Mouse (Mus musculus): ENCODE data around the gene Mrps23. TPM values are rescaled to one million over a fixed set of nuclear protein-coding genes. Genes with fewer than 3 reads are reported as not detected.

Gene Mrps23
- total RNA-seq, 2 experiments from 2014 or later: 250 to 256 TPM

- intact Hi-C loops (cut with DNase I): no loop called here
- no peak for DNase-seq
Measured at GRCm38 (mm10) chr11:88240736-88241353, 36.7 kb downstream of the Mrps23 start.

DNA sequence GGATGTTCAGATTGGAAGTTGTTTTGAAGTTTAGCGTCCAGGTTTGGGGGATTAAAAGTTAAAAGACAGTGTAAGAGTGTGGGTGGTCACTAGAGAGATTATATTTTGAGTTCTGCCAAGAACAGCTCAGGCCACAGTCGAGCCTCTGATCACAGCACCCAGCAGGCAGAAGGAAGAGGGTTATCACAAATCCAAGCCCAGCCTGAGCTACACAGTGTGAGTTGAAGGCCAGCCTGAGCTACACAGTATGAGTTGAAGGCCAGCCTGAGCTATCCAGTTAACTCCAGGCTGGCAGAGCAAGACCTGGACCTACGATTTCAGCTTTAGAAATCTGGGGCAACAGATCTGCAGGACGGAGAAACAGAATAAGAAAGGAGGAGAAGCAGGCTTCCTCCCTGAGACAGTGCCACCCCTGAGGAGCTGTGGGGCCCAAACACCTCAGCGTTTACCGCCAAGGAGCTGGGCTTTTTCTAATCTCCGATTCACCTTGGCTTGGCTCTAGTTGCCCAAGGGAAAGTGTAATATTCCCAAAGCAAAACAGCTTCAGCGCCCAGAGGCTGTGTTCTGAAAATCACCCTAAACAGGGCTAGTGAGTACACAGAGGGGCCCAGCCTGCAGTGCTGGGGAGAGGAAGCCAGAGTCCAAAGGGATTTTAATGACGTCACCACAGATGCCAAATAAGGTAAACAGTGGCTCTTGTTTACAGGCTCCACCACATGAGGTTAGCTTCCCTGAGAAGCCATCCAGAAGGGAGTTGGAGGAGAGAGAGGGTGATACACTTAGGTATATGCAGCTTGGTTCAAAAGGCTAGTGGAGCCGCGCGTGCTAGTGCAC lies 37.5 kb downstream of the Mrps23 start:
- no peak for DNase-seq
- intact Hi-C loops (cut with DNase I): no loop called here

- no peak for DNase-seq
- intact Hi-C loops (cut with DNase I): no loop called here
Measured at GRCm38 (mm10) chr11:88245581-88246170, 41.5 kb downstream of the Mrps23 start.

DNA sequence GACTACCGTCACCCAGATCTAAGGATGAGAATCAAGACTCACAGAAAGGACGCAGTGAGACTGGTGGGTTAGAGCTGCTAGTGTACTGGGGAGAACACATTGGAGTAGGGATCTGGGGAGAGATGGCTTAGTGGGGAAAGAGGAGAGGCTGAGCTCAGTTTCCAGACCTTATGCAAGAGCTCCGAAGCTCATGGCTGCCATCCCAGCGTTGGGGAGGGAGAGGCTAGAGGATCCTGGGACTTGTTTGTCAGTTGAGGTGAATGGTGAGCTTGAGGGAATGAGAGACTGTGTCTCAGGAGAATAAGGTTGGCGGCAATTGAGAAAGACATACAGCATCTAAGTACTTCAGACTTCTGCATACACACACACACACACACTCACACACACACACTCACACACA lies 44.4 kb downstream of the Mrps23 start:
- intact Hi-C loops (cut with DNase I): no loop called here
- no peak for DNase-seq

- intact Hi-C loops (cut with DNase I): loop anchor here (2.0 to 10.0 kb wide), 3 partner anchors 34 to 307 kb away; no protein-coding TSS in a partner anchor
- DNase-seq: peak; percentile 84 to 85
Measured at GRCm38 (mm10) chr11:88250568-88250967, 46.4 kb downstream of the Mrps23 start.

DNA sequence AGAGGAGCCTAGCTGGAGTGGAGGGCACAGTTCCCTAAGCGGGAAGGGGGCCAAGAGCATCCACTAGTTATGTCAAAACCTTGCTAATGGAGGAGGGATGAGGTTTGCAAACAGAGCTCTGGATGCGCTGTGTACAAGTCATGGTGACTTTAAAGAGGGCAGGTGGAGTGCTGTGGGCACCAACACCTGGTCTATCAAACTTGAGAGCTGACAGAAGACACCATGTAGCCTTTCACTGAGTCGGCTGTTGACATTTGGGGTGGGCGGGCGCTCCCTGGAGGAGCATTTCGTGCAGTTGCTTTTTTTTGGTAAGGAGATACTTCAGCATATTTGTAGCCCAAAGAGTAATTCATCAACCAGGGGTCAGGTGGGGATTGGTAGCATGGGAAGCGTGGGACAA lies 47.1 kb downstream of the Mrps23 start:
- no peak for DNase-seq
- intact Hi-C loops (cut with DNase I): loop anchor here (2.0 to 10.0 kb wide), 3 partner anchors 34 to 306 kb away; no protein-coding TSS in a partner anchor

GRCm38 (mm10) chr11:88251972-88252766 lies 48.0 kb downstream of the Mrps23 start:
- intact Hi-C loops (cut with DNase I): loop anchor here (1.0 to 10.0 kb wide), 7 partner anchors 35 to 571 kb away; no protein-coding TSS in a partner anchor
- DNase-seq: peak; percentile 92 to 94

GRCm38 (mm10) chr11:88252767-88253513 lies 48.8 kb downstream of the Mrps23 start:
- peak; percentile 71 to 79 for DNase-seq
- intact Hi-C loops (cut with DNase I): loop anchor here (1.0 to 10.0 kb wide), 6 partner anchors 38 to 570 kb away; no protein-coding TSS in a partner anchor

DNA sequence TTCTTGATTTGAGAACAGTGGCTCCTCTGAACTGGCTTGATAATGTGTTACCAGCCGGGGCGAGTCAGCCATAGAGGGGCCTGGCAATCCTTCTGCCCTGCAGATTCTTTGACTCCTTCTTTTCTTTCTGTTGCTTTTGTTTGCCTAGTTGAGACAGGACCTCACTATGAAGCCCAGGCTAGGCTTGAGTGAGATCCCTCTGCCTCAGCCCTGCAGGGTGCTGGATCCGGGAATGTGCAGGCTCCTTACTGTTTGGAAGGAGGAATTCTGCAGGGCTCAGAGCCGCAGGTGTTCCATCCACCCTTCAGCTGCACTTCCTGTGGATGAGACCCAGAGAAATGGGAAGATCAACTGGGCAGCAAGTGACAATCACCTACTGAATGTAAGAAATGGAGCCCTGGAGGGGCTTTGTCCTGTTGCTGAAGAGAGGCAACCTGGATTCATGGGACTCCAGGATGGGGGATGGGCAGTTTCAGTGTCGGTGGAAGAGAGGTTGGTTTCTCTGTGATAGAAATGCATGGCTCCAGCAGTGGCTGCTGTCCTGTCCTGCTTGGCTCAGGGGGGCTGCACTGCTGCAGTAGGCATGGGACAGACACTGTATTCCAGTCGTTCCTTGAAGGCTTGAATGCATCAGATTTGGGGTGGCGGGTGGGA lies 49.5 kb downstream of the Mrps23 start:
- intact Hi-C loops (cut with DNase I): loop anchor here (2.0 to 10.0 kb wide), 5 partner anchors 37 to 475 kb away; no protein-coding TSS in a partner anchor
- DNase-seq: no peak

DNA sequence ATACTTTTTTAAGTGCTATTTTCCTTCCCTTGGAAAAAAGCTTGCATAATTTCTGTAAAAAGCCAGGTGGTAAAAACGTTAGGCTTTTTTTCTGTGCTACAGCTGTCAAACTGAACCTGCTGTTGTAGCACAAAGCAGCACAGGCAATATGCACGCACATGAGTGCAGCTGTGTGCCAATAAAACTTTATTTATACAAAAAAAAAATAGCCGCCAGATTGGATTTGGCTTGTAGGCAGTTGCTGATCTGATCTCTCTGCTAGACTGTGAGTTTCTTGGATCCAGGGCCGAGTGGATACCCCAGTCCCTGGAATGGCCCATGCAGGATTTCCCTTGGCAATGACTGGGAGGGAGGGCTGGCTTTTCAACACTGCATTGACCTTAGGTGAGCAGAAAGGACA lies 53.5 kb downstream of the Mrps23 start:
- intact Hi-C loops (cut with DNase I): loop anchor here (2.0 to 10.0 kb wide), 2 partner anchors 13 to 257 kb away; no protein-coding TSS in a partner anchor
- DNase-seq: no peak

DNA sequence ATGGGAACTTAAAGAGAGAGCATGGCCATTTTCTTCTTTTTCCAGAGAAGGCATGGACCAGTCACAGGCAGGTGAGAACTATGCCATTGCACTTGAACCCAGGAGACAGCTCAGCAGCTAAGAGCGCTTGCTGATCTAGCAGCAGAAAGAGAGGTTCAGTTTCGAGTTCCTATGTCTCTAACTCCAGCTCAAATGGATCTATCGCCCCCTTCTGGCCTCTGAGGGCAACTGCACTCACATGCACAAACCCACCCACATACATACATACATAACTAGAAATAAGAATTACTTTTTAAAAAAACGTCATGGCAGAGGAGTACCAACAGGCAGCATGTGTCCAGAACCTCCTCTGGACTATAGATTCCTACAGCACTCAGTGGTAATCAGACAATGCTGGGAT lies 54.0 kb downstream of the Mrps23 start:
- no peak for DNase-seq

DNA sequence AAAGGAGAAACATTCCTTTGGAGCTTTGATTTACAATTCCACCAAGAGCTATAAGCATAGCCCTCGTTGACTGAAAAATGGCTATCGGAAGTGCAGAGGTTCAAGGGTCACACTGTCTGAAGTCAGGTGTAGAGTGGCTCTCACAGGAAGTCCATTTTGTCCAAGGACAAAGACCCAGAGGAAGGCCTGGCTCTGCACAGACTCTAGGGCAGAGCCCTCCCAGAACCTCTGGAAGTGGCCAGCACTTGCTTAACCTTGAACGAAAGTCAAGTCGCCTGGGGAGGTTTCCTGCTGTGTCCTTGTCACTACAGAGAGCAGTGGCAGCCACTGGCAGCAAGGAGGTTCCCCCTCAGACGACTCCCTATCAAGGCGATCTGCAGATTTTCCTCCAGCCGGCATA lies 56.3 kb downstream of the Mrps23 start:
- DNase-seq: no peak
- intact Hi-C loops (cut with DNase I): no loop called here

More for the DNA sequence above, 54.0 kb downstream of the Mrps23 start:
- intact Hi-C loops (cut with DNase I): loop anchor here (10.0 kb wide), 1 partner anchor 257 kb away; no protein-coding TSS in a partner anchor

Other genes with a start within 250 kb of the Mrps23 start
- gene Dynll2, start 216.9 kb upstream of the Mrps23 start, total RNA-seq (2021): 100 to 1,000 TPM; 236 to 257 TPM
- 100 to 1,000 TPM; 156 to 160 TPM for gene Srsf1, start 157.0 kb upstream of the Mrps23 start, total RNA-seq (2021)
- 10 to 100 TPM; 44.9 to 45.7 TPM for gene Vezf1, start 136.1 kb upstream of the Mrps23 start, total RNA-seq (2021)
- gene Cuedc1, start 106.3 kb upstream of the Mrps23 start, total RNA-seq (2021): 10 to 100 TPM; 45.6 to 48.4 TPM
- not detected for gene Ccdc182, start 89.7 kb downstream of the Mrps23 start, total RNA-seq (2021)